In the genomic region with DNA sequence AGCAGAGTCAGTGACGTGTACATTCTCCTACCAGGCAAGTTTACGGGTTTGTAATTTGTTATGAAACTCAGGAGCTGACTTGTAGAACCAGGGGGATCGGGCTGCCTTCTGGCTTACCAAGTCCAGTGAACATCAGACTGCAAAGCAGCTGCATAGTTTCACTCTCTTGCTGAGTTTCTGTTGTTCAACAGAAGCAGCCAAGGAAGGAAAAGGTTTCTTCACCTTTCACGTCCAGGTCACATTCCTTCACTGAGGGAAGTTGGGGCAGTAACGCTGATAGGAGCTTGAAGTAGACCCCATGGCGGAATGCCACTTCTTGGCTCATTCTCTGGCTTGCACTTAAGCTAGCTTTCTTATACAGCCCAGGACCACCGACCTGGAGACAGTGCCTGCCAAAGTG, we compare ENCODE assay signal across 14 mouse cellular contexts.
"Had no signal": no experiment of that assay in that cellular context is flagged by ENCODE, and none has a peak within 500 bp of the region (broad histone marks: within the 10 kb centered on the region; RNA-seq: fewer than 3 reads in every experiment).

No protein-coding gene starts in this region.

- DNase-seq: kidney, postnatal 10 days; lung, adult 2 months; lung, postnatal 36 days; midbrain, embryonic 14.5 days; right cerebral cortex, adult 18-20 months; thymus, adult 18-20 months; thymus, postnatal 14 days had no signal

- H3K4me2 ChIP-seq: liver, embryonic 11.5 days; liver, embryonic 15.5 days; neural tube, embryonic 15.5 days had no signal

- ATAC-seq: intestine, postnatal 0 days; lung, postnatal 0 days had no signal

- H3K27ac ChIP-seq: liver, embryonic 15.5 days; midbrain, embryonic 10.5 days; neural tube, embryonic 15.5 days had no signal

- H3K9ac ChIP-seq: liver, embryonic 15.5 days; neural tube, embryonic 15.5 days had no signal

- H3K4me1 ChIP-seq: liver, embryonic 15.5 days; neural tube, embryonic 15.5 days had no signal

- H3K27me3 ChIP-seq: liver, embryonic 15.5 days; neural tube, embryonic 15.5 days had no signal

- H3K36me3 ChIP-seq: liver, embryonic 15.5 days; midbrain, embryonic 10.5 days; neural tube, embryonic 15.5 days had no signal

- H3K4me3 ChIP-seq: liver, embryonic 15.5 days; midbrain, embryonic 10.5 days; myocyte; neural tube, embryonic 15.5 days had no signal

- H3K9me3 ChIP-seq: liver, embryonic 15.5 days; midbrain, embryonic 10.5 days; neural tube, embryonic 15.5 days had no signal
